Comparison of ENCODE assay signal across 23 mouse cellular contexts in the genomic region with DNA sequence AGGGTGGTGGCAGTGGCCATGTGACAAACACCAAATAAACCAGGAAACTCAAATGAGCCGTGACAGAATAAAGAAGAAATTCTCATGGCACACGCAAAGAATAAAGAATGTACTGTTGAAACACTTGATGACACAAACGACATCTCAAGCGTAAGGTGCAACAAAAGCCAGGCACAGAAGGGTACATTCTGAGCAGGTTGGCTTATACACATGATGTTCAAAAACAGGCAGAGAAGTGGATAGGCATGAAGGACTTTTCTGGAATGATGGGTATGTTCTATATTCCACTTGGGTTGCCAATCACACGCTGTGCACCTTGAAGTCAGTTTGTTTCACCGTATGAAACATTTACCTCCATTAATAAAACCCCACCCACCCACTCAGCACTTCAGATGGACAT. TPM values are rescaled to one million over a fixed set of nuclear protein-coding genes. Genes with fewer than 3 reads are reported as not detected.
"Had no signal": no experiment of that assay in that cellular context is flagged by ENCODE, and none has a peak within 500 bp of the region (broad histone marks: within the 10 kb centered on the region; RNA-seq: fewer than 3 reads in every experiment).

No protein-coding gene starts in this region.

- H3K9me3 ChIP-seq: heart, embryonic 13.5 days; heart, embryonic 15.5 days; hindbrain, embryonic 13.5 days; hindbrain, embryonic 15.5 days; kidney, embryonic 15.5 days; limb, embryonic 13.5 days had no signal

- H3K4me2 ChIP-seq: heart, embryonic 11.5 days; heart, embryonic 13.5 days; heart, embryonic 15.5 days; hindbrain, embryonic 13.5 days; hindbrain, embryonic 15.5 days; kidney, embryonic 15.5 days; limb, embryonic 13.5 days had no signal

- H3K36me3 ChIP-seq: heart, embryonic 13.5 days; heart, embryonic 15.5 days; hindbrain, embryonic 13.5 days; hindbrain, embryonic 15.5 days; kidney, embryonic 15.5 days; limb, embryonic 13.5 days had no signal

- H3K9ac ChIP-seq: forebrain, postnatal 0 days; heart, embryonic 13.5 days; heart, embryonic 15.5 days; hindbrain, embryonic 13.5 days; hindbrain, embryonic 15.5 days; kidney, embryonic 15.5 days; limb, embryonic 13.5 days had no signal

- H3K4me3 ChIP-seq: heart, adult 2 months; heart, embryonic 13.5 days; heart, embryonic 15.5 days; hindbrain, embryonic 13.5 days; hindbrain, embryonic 15.5 days; kidney, embryonic 15.5 days; limb, embryonic 13.5 days had no signal

- H3K27me3 ChIP-seq: heart, embryonic 13.5 days; heart, embryonic 15.5 days; hindbrain, embryonic 13.5 days; hindbrain, embryonic 15.5 days; kidney, embryonic 15.5 days; limb, embryonic 13.5 days had no signal

- DNase-seq: forebrain, postnatal 0 days; gastrocnemius, postnatal 14 days; gastrocnemius, postnatal 36 days; heart, adult 2 months; heart, postnatal 14 days; heart, postnatal 36 days; kidney, adult 11 months; kidney, adult 9 months; kidney, postnatal 14 days; kidney, postnatal 36 days; layer of hippocampus, adult 9-11 months; layer of hippocampus, postnatal 36 days; left cerebral cortex, postnatal 4 days had no signal

- H3K4me1 ChIP-seq: heart, embryonic 15.5 days; hindbrain, embryonic 15.5 days had no signal

- ATAC-seq: forebrain, postnatal 0 days; hindbrain, postnatal 0 days; intestine, embryonic 16.5 days had no signal

- H3K27ac ChIP-seq: heart, adult 2 months; heart, embryonic 13.5 days; heart, embryonic 15.5 days; hindbrain, embryonic 13.5 days; hindbrain, embryonic 15.5 days; hindbrain, postnatal 0 days; kidney, embryonic 15.5 days; kidney, postnatal 0 days; limb, embryonic 13.5 days had no signal

RNA-seq across cellular contexts. Expression of a gene that starts 5.3 kb away (rescaled TPM):
- polyA plus RNA-seq: heart, embryonic 15.5 days had no signal
